Mouse (Mus musculus): Measurements from ENCODE around the gene Qdpr.
"Not testable (repeated sequence)": the region's sequence is repeated elsewhere in the genome, so short reads cannot be mapped to it uniquely, and the experiment has no call there.

Gene Qdpr

DNA sequence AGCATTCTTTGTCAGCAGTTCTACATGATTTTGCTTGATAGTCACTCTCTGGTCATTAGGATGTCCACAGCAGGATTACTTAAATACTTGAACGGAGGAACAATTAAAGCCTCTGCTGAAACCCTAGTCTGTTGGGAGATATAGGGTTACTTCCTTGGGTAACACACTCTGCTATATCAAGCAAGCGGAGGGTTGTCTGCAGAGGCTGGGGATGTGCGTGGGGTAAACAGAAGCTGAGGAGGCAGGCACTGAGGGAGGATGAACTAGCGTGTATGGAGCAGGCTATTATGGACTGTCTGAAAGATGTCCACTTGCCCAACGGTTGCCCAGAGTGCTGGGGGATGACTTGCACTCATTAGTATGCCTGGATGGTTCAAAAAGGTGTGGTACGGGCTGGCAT lies 3.4 kb upstream of the Qdpr start, which contains the start of gene Clrn2:
Gene Clrn2 (plus strand): TSS at position 301 of the 400 bp plus-strand sequence.
- DNase-seq (ENCODE audit: low spot score), result no peak

GRCm38 (mm10) chr5:45449206-45449605 lies 830 bp downstream of the Qdpr start:
- DNase-seq (ENCODE audit: low spot score), result no peak

- no peak for DNase-seq (ENCODE audit: low spot score)
Measured at GRCm38 (mm10) chr5:45448676-45449075, 1.4 kb downstream of the Qdpr start.

- DNase-seq (ENCODE audit: low spot score), result no peak
Measured at GRCm38 (mm10) chr5:45444130-45444832, 5.8 kb downstream of the Qdpr start.

DNA sequence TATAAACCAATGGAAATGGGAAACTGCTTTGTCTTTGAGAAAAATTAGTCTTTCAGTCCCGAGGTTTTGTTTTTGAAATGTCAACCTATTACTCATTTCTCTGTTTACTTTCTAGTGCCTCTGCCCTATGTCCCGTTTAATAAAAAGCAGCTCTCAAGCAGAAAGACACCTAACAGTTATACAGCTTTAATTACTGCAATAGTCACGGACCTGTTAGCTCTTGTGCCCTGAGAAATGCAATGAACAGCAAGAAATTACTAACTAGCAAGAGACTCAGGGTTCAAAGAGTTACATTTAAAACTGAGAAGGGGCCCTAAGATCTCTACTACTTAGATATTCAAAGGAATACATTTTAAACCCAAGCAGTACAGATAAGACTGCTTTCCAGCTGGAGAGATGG lies 8.3 kb downstream of the Qdpr start:
- no peak for DNase-seq (ENCODE audit: low spot score)

- no peak for DNase-seq (ENCODE audit: low spot score)
Measured at GRCm38 (mm10) chr5:45441124-45441523, 8.9 kb downstream of the Qdpr start.

GRCm38 (mm10) chr5:45438301-45438700 lies 11.7 kb downstream of the Qdpr start:
- DNase-seq (ENCODE audit: low spot score), result no peak

DNA sequence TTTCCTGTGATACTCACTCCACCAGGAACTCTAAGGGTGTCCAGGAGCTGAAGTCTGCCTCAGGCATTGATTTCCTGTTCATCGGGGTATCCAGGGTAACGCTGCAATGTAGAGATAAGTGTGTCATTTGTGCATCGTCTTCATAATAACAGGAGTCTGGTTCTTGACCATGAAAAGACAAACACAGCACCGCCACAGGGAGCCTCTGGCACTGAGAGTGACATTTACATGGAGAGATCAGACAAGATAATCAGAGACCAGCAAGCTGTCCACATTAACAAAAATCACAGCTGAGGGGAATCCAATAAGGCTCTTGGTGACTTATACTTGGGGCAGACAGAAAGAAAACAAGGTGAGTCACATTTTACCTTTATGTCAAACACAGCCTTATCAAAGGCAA lies 12.2 kb downstream of the Qdpr start:
- DNase-seq (ENCODE audit: low spot score), result no peak

- no peak for DNase-seq (ENCODE audit: low spot score)
Measured at GRCm38 (mm10) chr5:45435967-45436950, 13.8 kb downstream of the Qdpr start.

DNA sequence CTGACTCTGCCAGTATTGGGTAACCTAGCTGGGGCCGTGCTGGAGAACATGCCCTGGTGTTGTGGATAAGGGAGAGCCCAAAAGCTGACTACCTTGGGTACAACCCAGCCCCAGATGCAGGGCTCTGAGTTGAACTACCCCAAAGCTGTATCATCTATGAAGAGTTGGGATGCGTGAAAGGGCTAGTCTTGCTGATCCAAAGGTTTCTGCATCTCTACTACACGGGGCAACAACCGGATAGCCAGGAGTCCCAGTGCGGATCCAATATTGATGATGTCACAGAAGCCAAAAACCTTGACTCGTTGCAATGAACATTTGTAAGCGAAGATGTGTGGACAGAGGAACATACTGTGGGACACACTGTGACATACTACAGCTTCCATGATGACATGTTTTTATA lies 22.1 kb downstream of the Qdpr start:
- DNase-seq (ENCODE audit: low spot score), result no peak

- DNase-seq (ENCODE audit: low spot score), result no peak
Measured at GRCm38 (mm10) chr5:45426416-45427034, 23.5 kb downstream of the Qdpr start.

GRCm38 (mm10) chr5:45425771-45426170 lies 24.3 kb downstream of the Qdpr start:
- not testable (repeated sequence) for DNase-seq (ENCODE audit: low spot score)

GRCm38 (mm10) chr5:45424021-45424886 lies 25.8 kb downstream of the Qdpr start:
- DNase-seq (ENCODE audit: low spot score), result peak; percentile 57

DNA sequence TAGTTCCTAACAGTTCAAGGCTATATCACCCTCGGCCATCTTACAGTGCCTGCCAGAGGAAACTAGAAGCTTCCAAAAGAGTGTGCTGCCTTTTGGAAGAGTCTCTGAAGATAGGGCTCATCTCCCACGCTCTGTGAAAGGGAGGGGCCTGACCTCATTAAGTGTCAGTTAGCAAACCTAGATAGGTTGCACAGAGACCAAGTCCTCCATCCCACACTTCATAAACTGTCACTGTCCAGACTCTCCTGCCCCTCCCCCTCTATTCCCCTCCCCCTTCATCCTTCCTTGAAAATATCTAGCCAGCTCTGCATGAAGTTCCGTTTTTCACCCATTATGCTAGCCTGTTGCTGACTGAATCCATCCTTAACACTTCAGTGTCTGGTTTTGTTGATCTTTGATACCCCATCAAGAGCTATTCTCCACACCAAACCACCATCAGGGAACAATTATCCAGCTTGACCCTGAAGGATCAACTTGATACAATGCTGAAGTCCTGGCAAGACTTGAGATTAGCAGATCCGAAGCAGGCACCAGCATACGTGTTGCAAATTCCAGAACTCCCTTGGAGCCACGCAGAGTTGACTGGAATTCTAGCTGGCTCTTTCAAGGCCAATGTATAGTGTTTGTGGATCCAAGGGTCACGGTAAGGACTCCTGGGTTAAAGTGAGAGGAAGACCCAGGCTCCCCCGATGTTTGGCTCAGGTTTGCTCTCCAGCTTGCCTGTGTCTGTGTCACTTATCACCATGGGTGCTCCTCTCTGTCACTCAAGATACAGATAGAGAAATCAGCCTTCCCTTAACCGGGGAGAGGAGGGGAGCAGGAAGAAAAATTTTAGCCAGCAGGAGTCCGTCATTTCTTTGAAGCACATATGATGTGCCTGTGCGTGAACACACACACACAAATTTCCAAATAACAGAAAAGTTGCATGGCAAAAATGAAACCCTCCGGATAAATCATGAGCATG lies 27.9 kb downstream of the Qdpr start:
- DNase-seq (ENCODE audit: low spot score), result no peak

- DNase-seq (ENCODE audit: low spot score), result no peak
Measured at GRCm38 (mm10) chr5:45419841-45420638, 30.0 kb downstream of the Qdpr start.

DNA sequence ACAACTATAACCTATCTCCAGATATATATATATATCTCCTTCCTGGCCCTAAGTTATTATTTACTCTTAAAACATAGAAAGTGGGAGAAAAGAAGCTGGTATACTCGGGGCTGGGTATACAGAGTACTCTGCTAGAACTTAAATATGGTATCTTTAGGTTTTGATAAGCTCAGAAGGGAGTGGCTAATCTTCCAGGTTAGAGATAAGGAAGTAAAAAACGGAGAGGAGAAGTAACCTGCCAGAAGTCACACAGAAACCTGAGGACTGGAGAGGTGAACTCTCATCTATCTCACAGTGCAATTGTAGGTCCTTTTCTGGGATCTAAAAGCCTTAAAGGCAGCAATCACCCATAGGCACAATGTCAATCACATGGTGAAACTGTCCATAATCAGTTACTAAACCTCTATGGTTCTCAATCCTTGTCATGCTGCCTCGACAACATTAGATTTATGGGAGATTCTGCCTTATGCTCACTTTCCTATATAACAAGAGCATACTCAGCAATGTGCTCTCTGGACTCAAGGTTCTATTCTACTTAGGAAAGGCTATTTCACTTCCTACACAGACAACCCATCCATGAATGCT lies 32.1 kb downstream of the Qdpr start:
- no peak for DNase-seq (ENCODE audit: low spot score)

DNA sequence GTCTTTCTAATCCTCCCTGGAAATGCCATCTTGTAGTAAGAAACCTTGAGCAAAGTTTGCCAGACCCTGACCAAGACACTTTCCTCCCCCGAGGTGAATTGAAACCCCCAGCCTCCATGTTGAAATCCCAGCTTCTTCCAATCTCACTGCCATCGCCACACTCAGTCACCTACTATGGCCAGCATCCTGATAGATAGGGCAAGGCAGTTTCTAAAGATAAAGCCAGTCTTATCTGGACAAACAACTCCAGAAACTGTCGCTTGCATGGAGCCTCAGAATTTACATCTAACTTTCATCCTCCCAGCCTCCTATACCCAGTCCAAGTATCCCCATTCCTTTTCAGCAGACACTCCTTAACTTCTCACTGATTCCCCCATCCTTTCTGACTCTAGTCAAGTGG lies 33.6 kb downstream of the Qdpr start:
- no peak for DNase-seq (ENCODE audit: low spot score)

DNA sequence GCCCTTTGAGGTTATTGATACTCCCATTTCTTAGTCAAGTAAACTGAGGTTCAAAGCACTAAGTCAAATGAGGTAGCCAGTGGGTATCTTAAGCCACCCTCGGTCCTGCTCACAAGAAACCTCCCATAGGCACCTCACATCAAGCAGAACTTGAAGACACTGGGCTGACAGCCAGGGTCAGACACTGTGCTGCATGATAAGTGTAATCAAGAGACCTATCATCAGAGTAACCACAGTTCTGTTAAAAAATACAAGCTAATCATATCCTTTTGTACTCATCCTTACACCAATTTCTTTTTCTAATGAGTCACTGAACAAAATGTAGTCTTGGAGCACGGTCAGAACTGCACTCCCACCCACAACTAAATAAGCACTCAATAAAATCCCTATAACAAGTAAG lies 43.9 kb downstream of the Qdpr start:
- no peak for DNase-seq (ENCODE audit: low spot score)

DNA sequence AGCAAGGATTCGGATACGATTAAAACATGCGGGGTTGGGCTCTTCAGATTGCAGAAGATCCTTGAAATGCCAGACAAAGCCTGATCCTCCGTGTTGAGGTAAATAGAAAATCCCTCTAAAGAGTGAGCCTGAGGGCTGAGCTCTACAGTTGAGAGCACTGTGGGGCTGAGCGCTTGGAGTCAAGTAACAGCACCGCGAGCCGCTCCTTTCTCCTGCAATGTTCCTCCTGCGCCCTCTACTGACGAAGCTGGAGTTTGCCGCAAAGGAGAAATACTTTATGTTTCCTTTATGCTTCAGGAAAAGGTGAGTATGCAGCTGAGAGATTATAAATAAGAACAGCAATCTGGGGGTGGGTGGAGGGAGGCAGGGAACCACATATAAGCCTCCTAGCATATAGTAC lies 47.4 kb downstream of the Qdpr start:
- DNase-seq (ENCODE audit: low spot score), result peak; percentile 62

Data from ovary, postnatal 14 days (tissue).